In the genomic region with DNA sequence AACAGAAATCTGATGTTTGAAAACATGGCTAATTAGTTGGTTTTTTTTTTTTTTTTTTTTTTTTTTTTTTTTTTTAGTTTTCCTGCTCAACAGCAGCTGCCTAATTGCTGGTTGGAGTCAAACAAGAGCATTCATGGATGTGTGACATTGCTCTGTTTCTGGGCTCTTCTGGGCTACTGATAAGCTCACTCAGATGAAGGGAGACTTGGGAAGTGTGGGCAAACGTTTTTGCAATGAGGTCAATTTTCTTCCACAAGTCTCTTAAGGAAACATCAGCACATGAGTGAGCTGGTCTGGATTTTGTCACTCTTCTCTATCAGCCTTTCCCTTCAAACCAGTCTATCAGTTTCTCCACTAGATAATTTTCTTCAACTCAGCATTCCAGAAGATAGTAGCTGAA, we compare ENCODE assay signal across 21 mouse cellular contexts.
"Had no signal": no experiment of that assay in that cellular context is flagged by ENCODE, and none has a peak within 500 bp of the region (broad histone marks: within the 10 kb centered on the region; RNA-seq: fewer than 3 reads in every experiment).

No protein-coding gene starts in this region.

- H3K4me2 ChIP-seq: liver, embryonic 11.5 days; liver, embryonic 15.5 days; lung, embryonic 15.5 days; midbrain, embryonic 13.5 days; neural tube, embryonic 13.5 days; stomach, embryonic 15.5 days had no signal

- H3K27me3 ChIP-seq: liver, embryonic 15.5 days; lung, embryonic 15.5 days; megakaryocyte, embryonic 14.5 days; neural tube, embryonic 13.5 days; stomach, embryonic 15.5 days had no signal

- H3K27ac ChIP-seq: left cerebral cortex, adult 2 months; liver, embryonic 15.5 days; lung, embryonic 15.5 days; midbrain, embryonic 10.5 days; midbrain, embryonic 13.5 days; neural tube, embryonic 13.5 days; stomach, embryonic 15.5 days had no signal

- H3K9ac ChIP-seq: liver, embryonic 15.5 days; lung, embryonic 15.5 days; midbrain, embryonic 13.5 days; neural tube, embryonic 13.5 days; stomach, embryonic 15.5 days had no signal

- DNase-seq: kidney, postnatal 10 days; kidney, postnatal 36 days; layer of hippocampus, postnatal 36 days; lung, adult 18-20 months; lung, postnatal 10 days; lung, postnatal 36 days; retina, postnatal 1 day; right cerebral cortex, postnatal 25 days; spleen, adult 18-20 months; thymus, postnatal 25 days had no signal

- ATAC-seq: midbrain, embryonic 13.5 days; midbrain, embryonic 16.5 days had no signal

- H3K9me3 ChIP-seq: liver, embryonic 15.5 days; lung, embryonic 15.5 days; megakaryocyte, embryonic 14.5 days; midbrain, embryonic 10.5 days; midbrain, embryonic 13.5 days; neural tube, embryonic 13.5 days; stomach, embryonic 15.5 days had no signal

- H3K36me3 ChIP-seq: liver, embryonic 15.5 days; lung, embryonic 15.5 days; midbrain, embryonic 10.5 days; midbrain, embryonic 13.5 days; neural tube, embryonic 13.5 days; stomach, embryonic 15.5 days had no signal

- H3K4me1 ChIP-seq: liver, embryonic 15.5 days; lung, embryonic 15.5 days; megakaryocyte, embryonic 14.5 days; midbrain, embryonic 10.5 days; midbrain, embryonic 13.5 days; neural tube, embryonic 13.5 days; stomach, embryonic 15.5 days had no signal

- H3K4me3 ChIP-seq: left cerebral cortex, adult 2 months; liver, embryonic 15.5 days; lung, embryonic 15.5 days; megakaryocyte, embryonic 14.5 days; midbrain, embryonic 10.5 days; midbrain, embryonic 13.5 days; myocyte; neural tube, embryonic 13.5 days; stomach, embryonic 15.5 days had no signal
